Mouse (Mus musculus) E14TG2a.4 (cell line): ENCODE data around the gene Exoc4.

Experiments used
- CTCF ChIP-seq: conservative IDR thresholded peaks from 2 replicates; pipeline ENCODE4 v1.5.1; 2014; ENCODE audit warnings: low read length
- POU5F1 ChIP-seq: IDR thresholded peaks from 2 replicates; pipeline ENCODE4 v1.6.1; 2014; ENCODE audit warnings: low read length, borderline replicate concordance

DNA sequence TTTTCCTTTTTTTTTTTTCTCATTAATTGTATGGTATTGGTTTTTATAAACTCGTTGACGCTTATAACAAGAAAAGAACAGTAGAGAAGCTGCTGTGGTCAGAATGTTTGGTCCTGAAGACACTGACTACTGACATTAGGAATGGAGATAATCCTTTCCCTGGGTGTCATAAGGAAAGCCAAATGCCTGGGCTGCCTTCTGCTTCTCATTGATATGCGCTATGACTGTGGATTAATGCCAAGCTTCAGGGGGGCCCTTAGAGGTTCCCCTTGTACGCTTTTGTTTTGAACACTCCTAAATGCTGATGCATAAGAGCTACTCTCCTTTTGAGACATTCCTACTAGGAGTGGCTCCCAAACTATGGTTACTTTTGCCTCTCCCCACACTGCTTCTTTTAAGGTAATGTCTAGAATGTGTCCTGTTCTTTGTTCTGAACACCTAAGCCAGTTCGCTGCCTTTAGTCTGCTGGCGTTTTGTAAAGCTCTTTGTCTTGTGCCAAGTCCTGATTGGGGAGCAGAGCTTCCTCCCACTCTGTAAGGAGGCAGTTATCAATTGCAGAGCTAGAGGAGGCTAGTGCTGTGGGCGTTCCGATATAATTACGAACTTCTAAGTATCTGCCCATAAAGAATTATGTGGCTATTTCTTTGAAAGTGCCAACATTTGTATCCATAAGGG lies 621.7 kb downstream of the Exoc4 start:
- TF ChIP-seq CTCF (no peak), POU5F1 (no peak)
